Mouse (Mus musculus) intestine, postnatal 0 days (tissue): Measurements from ENCODE around the gene 1700010I14Rik. TPM values are rescaled to one million over a fixed set of nuclear protein-coding genes. Genes with fewer than 3 reads are reported as not detected.

Source experiments
- ATAC-seq: fragments of 200-750 bp; cut with Nextera tagmentation; 2 replicates; pipeline ENCODE4 v1.8.0; 2017; ENCODE audit warnings: mild to moderate bottlenecking, moderate TSS enrichment, moderate library complexity
- H3K27ac ChIP-seq: fragments of 300-500 bp; sonication (generic); 2 replicates; pipeline ENCODE4 v1.5.1; 2014; ENCODE audit warnings: mild to moderate bottlenecking, low read depth, low read length, moderate library complexity
- H3K27me3 ChIP-seq: fragments of 300-500 bp; sonication (generic); replicated peaks from 2 replicates; pipeline ENCODE4 v1.6.1; 2014; ENCODE audit warnings: low read length, mixed read lengths; ENCODE audit not compliant: control insufficient read depth, insufficient read depth
- H3K36me3 ChIP-seq: fragments of 300-500 bp; sonication (generic); 2 replicates; pipeline ENCODE4 v1.6.1; 2014; ENCODE audit warnings: mild to moderate bottlenecking, moderate library complexity; ENCODE audit not compliant: control insufficient read depth, insufficient read depth
- H3K4me1 ChIP-seq: fragments of 300-500 bp; sonication (generic); replicated peaks from 2 replicates; pipeline ENCODE4 v1.6.1; 2014; ENCODE audit warnings: antibody characterized with exemption, low read length, mixed read lengths; ENCODE audit not compliant: control insufficient read depth, insufficient read depth
- H3K4me2 ChIP-seq: fragments of 300-500 bp; sonication (generic); replicated peaks from 2 replicates; pipeline ENCODE4 v1.6.1; 2014; ENCODE audit warnings: low read depth, mild to moderate bottlenecking, moderate library complexity
- H3K4me3 ChIP-seq: fragments of 300-500 bp; sonication (generic); 2 replicates; pipeline ENCODE4 v1.5.1; 2014; ENCODE audit warnings: low read depth, low read length
- H3K9ac ChIP-seq: fragments of 300-500 bp; sonication (generic); 2 replicates; pipeline ENCODE4 v1.6.1; 2014; ENCODE audit warnings: mild to moderate bottlenecking, low read depth, low read length
- H3K9me3 ChIP-seq: fragments of 300-500 bp; sonication (generic); 2 replicates; pipeline ENCODE4 v1.6.1; 2016; ENCODE audit warnings: mixed run types; ENCODE audit not compliant: control insufficient read depth
- CTCF ChIP-seq: sonication (generic); IDR thresholded peaks from 2 replicates; pipeline ENCODE4 v1.5.1; 2016; ENCODE audit warnings: low read depth, mild to moderate bottlenecking, control low read depth, antibody characterized with exemption, moderate library complexity
- WGBS: fragments of 180-500 bp; shearing (Covaris S2); extraction: QIAGEN DNeasy Blood & Tissue Kit; methylation state at CpG from one replicate; pipeline ENCODE4 v1.1.7; 2014; 5-methylcytosine and 5-hydroxymethylcytosine counted together
- polyA plus RNA-seq: library from polyadenylated mRNA; unstranded; fragments of >200 nt; fragmentation: Nextera tagmentation; extraction: Ambion mirVana; gene quantifications from 2 replicates; pipeline ENCODE4 v1.2.1, GENCODE M21; 2015

The 1700010I14Rik gene
- polyA plus RNA-seq = 1.2 TPM in 2 replicates

- no peak within 1 kb of the TSS for H3K27ac ChIP-seq
- peak within 1 kb of the TSS; percentile 66 for H3K4me2 ChIP-seq
- 0 out of 2 replicates have a peak, but pooled peaks cover 2% of the 10 kb centered on the region for H3K4me1 ChIP-seq
- no peaks in the 10 kb centered on the region for H3K9me3 ChIP-seq
- H3K4me3 ChIP-seq = peak within 1 kb of the TSS; percentile 40
- no peak within 1 kb of the TSS for H3K9ac ChIP-seq
- 3% methylated on average over 13 of the region's 13 CpGs for WGBS
- TF ChIP-seq CTCF = peak; percentile 72
- no peaks in the 10 kb centered on the region for H3K36me3 ChIP-seq
- ATAC-seq = peak; percentile 63
- no peaks in the 10 kb centered on the region for H3K27me3 ChIP-seq
Observed at GRCm38 (mm10) chr17:8988119-8988807, at the start of gene 1700010I14Rik. 1700010I14Rik (plus strand) TSS chr17:8988333.

GRCm38 (mm10) chr17:8951588-8951987 is 36.5 kb upstream of the 1700010I14Rik start:
- H3K4me2 ChIP-seq = no peak overlapping the region
- no peaks in the 10 kb centered on the region for H3K36me3 ChIP-seq
- no peak overlapping the region for H3K4me3 ChIP-seq
- no peaks in the 10 kb centered on the region for H3K4me1 ChIP-seq
- 76% methylated on average over 5 of the region's 5 CpGs for WGBS
- H3K9ac ChIP-seq = no peak overlapping the region
- H3K27ac ChIP-seq = no peak overlapping the region
- no peaks in the 10 kb centered on the region for H3K27me3 ChIP-seq
- no peak for TF ChIP-seq CTCF
- no peaks in the 10 kb centered on the region for H3K9me3 ChIP-seq
- ATAC-seq = no peak

- no peaks in the 10 kb centered on the region for H3K4me1 ChIP-seq
- no peak for ATAC-seq
- no peaks in the 10 kb centered on the region for H3K36me3 ChIP-seq
- no peak for TF ChIP-seq CTCF
- H3K9ac ChIP-seq = no peak overlapping the region
- no peaks in the 10 kb centered on the region for H3K27me3 ChIP-seq
- WGBS = 93% methylated on average over 8 of the region's 8 CpGs
- H3K4me2 ChIP-seq = no peak overlapping the region
- no peak overlapping the region for H3K27ac ChIP-seq
- no peak overlapping the region for H3K4me3 ChIP-seq
- H3K9me3 ChIP-seq = no peaks in the 10 kb centered on the region
Observed at GRCm38 (mm10) chr17:8952951-8953350, 35.2 kb upstream of the 1700010I14Rik start.

DNA sequence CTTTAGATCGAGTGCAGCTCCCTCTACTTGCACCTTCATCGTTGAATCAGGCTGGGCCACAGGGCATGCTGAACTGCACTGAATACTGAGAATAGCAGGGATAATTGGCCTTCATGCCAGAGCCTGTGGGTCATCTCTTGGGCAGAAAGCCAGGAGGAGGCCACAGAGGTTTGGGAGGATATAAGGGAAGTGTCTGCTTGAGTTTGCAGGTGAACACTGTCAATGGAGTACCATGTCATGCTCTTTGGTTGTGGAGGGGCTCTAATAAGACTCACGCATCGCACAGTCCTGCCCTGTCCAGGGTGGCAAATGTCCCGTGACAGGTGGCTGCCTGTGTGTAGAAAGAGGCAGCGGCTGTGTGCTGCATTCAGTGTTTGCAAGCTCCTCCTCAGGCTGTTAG is 30.0 kb upstream of the 1700010I14Rik start:
- ATAC-seq = no peak
- no peak overlapping the region for H3K27ac ChIP-seq
- no peaks in the 10 kb centered on the region for H3K9me3 ChIP-seq
- H3K27me3 ChIP-seq = no peaks in the 10 kb centered on the region
- H3K36me3 ChIP-seq = no peaks in the 10 kb centered on the region
- H3K4me1 ChIP-seq = no peaks in the 10 kb centered on the region
- no peak for TF ChIP-seq CTCF
- no peak overlapping the region for H3K4me2 ChIP-seq
- H3K4me3 ChIP-seq = no peak overlapping the region
- H3K9ac ChIP-seq = no peak overlapping the region
- WGBS = 80% methylated on average over 6 of the region's 6 CpGs

DNA sequence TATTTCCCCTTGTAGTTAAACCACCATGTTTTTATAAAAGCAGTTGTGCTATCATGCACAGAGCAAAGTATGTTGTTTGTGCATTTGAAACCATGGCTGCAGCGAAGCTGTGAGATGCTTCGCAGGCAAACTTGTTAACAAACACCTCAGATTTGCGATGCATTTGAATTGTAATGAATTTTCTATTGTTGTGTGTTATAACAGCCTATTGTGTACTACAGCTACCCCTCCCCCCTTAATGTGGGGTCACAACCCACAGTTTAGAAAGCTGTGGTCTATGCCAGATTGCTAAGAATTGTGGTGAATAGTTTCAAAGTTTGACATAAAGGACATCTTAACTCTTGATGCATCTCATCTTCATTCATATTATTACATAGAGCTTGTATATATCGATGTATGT is 27.7 kb upstream of the 1700010I14Rik start:
- ATAC-seq = no peak
- WGBS = 92% methylated on average over 4 of the region's 4 CpGs
- Histone ChIP-seq H3K9me3 (no peaks in the 10 kb centered on the region), H3K27me3 (no peaks in the 10 kb centered on the region), H3K36me3 (no peaks in the 10 kb centered on the region), H3K4me3 (no peak overlapping the region), H3K4me1 (no peaks in the 10 kb centered on the region), H3K27ac (no peak overlapping the region), H3K4me2 (no peak overlapping the region), H3K9ac (no peak overlapping the region)
- TF ChIP-seq CTCF = no peak

- no peak for TF ChIP-seq CTCF
- Histone ChIP-seq H3K4me1 (no peaks in the 10 kb centered on the region), H3K27me3 (no peaks in the 10 kb centered on the region), H3K9me3 (no peaks in the 10 kb centered on the region), H3K36me3 (no peaks in the 10 kb centered on the region), H3K4me2 (no peak overlapping the region), H3K9ac (no peak overlapping the region), H3K4me3 (no peak overlapping the region), H3K27ac (no peak overlapping the region)
- 90% methylated on average over 5 of the region's 5 CpGs for WGBS
- ATAC-seq = no peak
Observed at GRCm38 (mm10) chr17:8961097-8961496, 27.0 kb upstream of the 1700010I14Rik start.
